Mouse (Mus musculus) lung, embryonic 15.5 days (tissue): ENCODE data around the gene Tfip11. TPM values are rescaled to one million over a fixed set of nuclear protein-coding genes. Genes with fewer than 3 reads are reported as not detected.
A peak's percentile ranks its signal among the peaks of the same experiment; 100 is the strongest.

Experiments used
- ATAC-seq: fragments of 200-750 bp; cut with Nextera tagmentation; 2 replicates; pipeline ENCODE4 v1.8.0; 2017; ENCODE audit warnings: moderate number of reproducible peaks, borderline replicate concordance; ENCODE audit not compliant: low FRiP score, low TSS enrichment; ENCODE audit errors: extremely low read depth
- H3K27ac ChIP-seq: fragments of 300-500 bp; sonication (generic); 2 replicates; pipeline ENCODE4 v1.5.1; 2015; ENCODE audit warnings: moderate library complexity, mild to moderate bottlenecking, inconsistent platforms
- H3K27me3 ChIP-seq: fragments of 300-500 bp; sonication (generic); 2 replicates; pipeline ENCODE4 v1.6.1; 2015; ENCODE audit warnings: inconsistent platforms
- H3K36me3 ChIP-seq: fragments of 300-500 bp; sonication (generic); 2 replicates; pipeline ENCODE4 v1.6.1; 2015; ENCODE audit warnings: inconsistent platforms
- H3K4me1 ChIP-seq: fragments of 300-500 bp; sonication (generic); 2 replicates; pipeline ENCODE4 v1.6.1; 2015; ENCODE audit warnings: inconsistent platforms
- H3K4me2 ChIP-seq: fragments of 300-500 bp; sonication (generic); 2 replicates; pipeline ENCODE4 v1.6.1; 2015; ENCODE audit warnings: inconsistent platforms, mild to moderate bottlenecking, moderate library complexity
- H3K4me3 ChIP-seq: fragments of 300-500 bp; sonication (generic); 2 replicates; pipeline ENCODE4 v1.5.1; 2015; ENCODE audit warnings: mild to moderate bottlenecking, inconsistent platforms
- H3K9ac ChIP-seq: fragments of 300-500 bp; sonication (generic); 2 replicates; pipeline ENCODE4 v1.6.1; 2015; ENCODE audit warnings: inconsistent platforms
- H3K9me3 ChIP-seq: fragments of 300-500 bp; sonication (generic); 2 replicates; pipeline ENCODE4 v1.6.1; 2016; ENCODE audit warnings: inconsistent platforms
- WGBS: fragments of 180-500 bp; shearing (Covaris S2); methylation state at CpG from one replicate; pipeline ENCODE4 v1.1.7; 2015; 5-methylcytosine and 5-hydroxymethylcytosine counted together
- polyA plus RNA-seq: library from polyadenylated mRNA; unstranded; fragments of >200 nt; fragmentation: Nextera tagmentation; extraction: Ambion mirVana; gene quantifications from 2 replicates; pipeline ENCODE4 v1.2.1, GENCODE M21; 2015

Gene Tfip11
- polyA plus RNA-seq, 1 experiment from 2014 or later, result 30.4 TPM

- Histone ChIP-seq H3K9ac (peak overlapping the region; percentile 83), H3K27me3 (no peaks in the 10 kb centered on the region), H3K4me2 (peak overlapping the region; percentile 72), H3K4me1 (peaks cover 24% of the 10 kb centered on the region), H3K9me3 (no peaks in the 10 kb centered on the region), H3K36me3 (peaks cover 36% of the 10 kb centered on the region), H3K4me3 (peak overlapping the region; percentile 95), H3K27ac (peak overlapping the region; percentile 82; the same call in 1 of the 2 replicates)
- WGBS, result 1% methylated on average over 33 of the region's 33 CpGs
- ATAC-seq, result peak; percentile 33; the same call in 1 of the 2 replicates
These were observed 370 bp downstream of the Tfip11 start for GRCm38 (mm10) chr5:112326446-112327009.

- H3K4me2 ChIP-seq, result no peak overlapping the region
- ATAC-seq, result no peak
- H3K4me3 ChIP-seq, result no peak overlapping the region
- H3K4me1 ChIP-seq, result peaks cover 24% of the 10 kb centered on the region
- H3K27me3 ChIP-seq, result no peaks in the 10 kb centered on the region
- peaks cover 49% of the 10 kb centered on the region for H3K36me3 ChIP-seq
- WGBS, result 92% methylated on average over 15 of the region's 15 CpGs
- no peak overlapping the region for H3K9ac ChIP-seq
- H3K9me3 ChIP-seq, result no peaks in the 10 kb centered on the region
- H3K27ac ChIP-seq, result no peak overlapping the region
These were observed 1.7 kb downstream of the Tfip11 start for GRCm38 (mm10) chr5:112327854-112328253.

GRCm38 (mm10) chr5:112329805-112330564, 3.8 kb downstream of the Tfip11 start:
- H3K9ac ChIP-seq, result no peak overlapping the region
- peaks cover 18% of the 10 kb centered on the region for H3K4me1 ChIP-seq
- 89% methylated on average over 14 of the region's 14 CpGs for WGBS
- H3K27ac ChIP-seq, result no peak overlapping the region
- no peaks in the 10 kb centered on the region for H3K9me3 ChIP-seq
- H3K27me3 ChIP-seq, result no peaks in the 10 kb centered on the region
- H3K4me3 ChIP-seq, result no peak overlapping the region
- no peak for ATAC-seq
- peaks cover 71% of the 10 kb centered on the region for H3K36me3 ChIP-seq
- H3K4me2 ChIP-seq, result no peak overlapping the region

- no peaks in the 10 kb centered on the region for H3K27me3 ChIP-seq
- H3K36me3 ChIP-seq, result peaks cover 89% of the 10 kb centered on the region
- 11% methylated on average over 2 of the region's 2 CpGs for WGBS
- no peak overlapping the region for H3K4me3 ChIP-seq
- H3K4me2 ChIP-seq, result no peak overlapping the region
- no peak overlapping the region for H3K9ac ChIP-seq
- no peaks in the 10 kb centered on the region for H3K9me3 ChIP-seq
- H3K27ac ChIP-seq, result no peak overlapping the region
- H3K4me1 ChIP-seq, result no peaks in the 10 kb centered on the region
- ATAC-seq, result no peak
These were observed 9.3 kb downstream of the Tfip11 start for GRCm38 (mm10) chr5:112335473-112335872.

- Histone ChIP-seq H3K9me3 (no peaks in the 10 kb centered on the region), H3K27ac (no peak overlapping the region), H3K9ac (no peak overlapping the region), H3K4me1 (peaks cover 7% of the 10 kb centered on the region), H3K36me3 (peaks cover 74% of the 10 kb centered on the region), H3K4me2 (no peak overlapping the region), H3K27me3 (no peaks in the 10 kb centered on the region), H3K4me3 (no peak overlapping the region)
- 93% methylated on average over 22 of the region's 22 CpGs for WGBS
- ATAC-seq, result no peak
These were observed 10.8 kb downstream of the Tfip11 start for GRCm38 (mm10) chr5:112337004-112337403.

- Histone ChIP-seq H3K27me3 (no peaks in the 10 kb centered on the region), H3K9me3 (no peaks in the 10 kb centered on the region), H3K4me1 (peaks cover 16% of the 10 kb centered on the region), H3K4me3 (no peak overlapping the region), H3K4me2 (no peak overlapping the region), H3K9ac (no peak overlapping the region), H3K27ac (no peak overlapping the region), H3K36me3 (peaks cover 52% of the 10 kb centered on the region)
- WGBS, result 67% methylated on average over 7 of the region's 7 CpGs
- no peak for ATAC-seq
These were observed 13.1 kb downstream of the Tfip11 start for GRCm38 (mm10) chr5:112339215-112339614.

GRCm38 (mm10) chr5:112342463-112343204, 16.5 kb downstream of the Tfip11 start, which contains the start of the genes Srrd and Hps4:
Gene Srrd (minus strand): TSS chr5:112343040.
Gene Hps4 (plus strand): TSS chr5:112343083.
- Histone ChIP-seq H3K9me3 (no peaks in the 10 kb centered on the region), H3K27me3 (no peaks in the 10 kb centered on the region), H3K4me2 (peak within 1 kb of the TSS; percentile 83), H3K36me3 (peaks cover 18% of the 10 kb centered on the region), H3K27ac (peak within 1 kb of the TSS; percentile 49), H3K4me1 (peaks cover 20% of the 10 kb centered on the region), H3K9ac (peak within 1 kb of the TSS; percentile 81), H3K4me3 (peak within 1 kb of the TSS; percentile 99)
- ATAC-seq, result peak; percentile 85
- 1% methylated on average over 59 of the region's 64 CpGs for WGBS

- peak overlapping the region; percentile 83 for H3K4me2 ChIP-seq
- H3K9ac ChIP-seq, result peak overlapping the region; percentile 81
- H3K36me3 ChIP-seq, result peaks cover 12% of the 10 kb centered on the region
- WGBS, result under 1% methylated on average over 24 of the region's 24 CpGs
- peak; percentile 69; the same call in 1 of the 2 replicates for ATAC-seq
- H3K4me1 ChIP-seq, result peaks cover 20% of the 10 kb centered on the region
- no peaks in the 10 kb centered on the region for H3K9me3 ChIP-seq
- H3K27ac ChIP-seq, result peak overlapping the region; percentile 41; the same call in 1 of the 2 replicates
- H3K4me3 ChIP-seq, result peak overlapping the region; percentile 99
- no peaks in the 10 kb centered on the region for H3K27me3 ChIP-seq
These were observed 17.0 kb downstream of the Tfip11 start for GRCm38 (mm10) chr5:112343205-112343595.

GRCm38 (mm10) chr5:112344092-112344960, 18.2 kb downstream of the Tfip11 start:
- no peak for ATAC-seq
- Histone ChIP-seq H3K27me3 (no peaks in the 10 kb centered on the region), H3K9ac (no peak overlapping the region), H3K4me1 (peaks cover 20% of the 10 kb centered on the region), H3K36me3 (peaks cover 5% of the 10 kb centered on the region; the same call in 1 of the 2 replicates), H3K4me3 (peak overlapping the region; percentile 99; the same call in 1 of the 2 replicates), H3K4me2 (peak overlapping the region; percentile 83; the same call in 1 of the 2 replicates), H3K9me3 (no peaks in the 10 kb centered on the region), H3K27ac (no peak overlapping the region)
- WGBS, result 69% methylated on average over 6 of the region's 6 CpGs

- H3K27ac ChIP-seq, result no peak overlapping the region
These were observed 20.2 kb downstream of the Tfip11 start for GRCm38 (mm10) chr5:112346211-112346965.

More at GRCm38 (mm10) chr5:112346211-112346965, 20.2 kb downstream of the Tfip11 start:
- H3K27me3 ChIP-seq, result no peaks in the 10 kb centered on the region
- no peaks in the 10 kb centered on the region for H3K9me3 ChIP-seq
- H3K4me2 ChIP-seq, result no peak overlapping the region
- 82% methylated on average over 16 of the region's 16 CpGs for WGBS
- H3K4me1 ChIP-seq, result peaks cover 19% of the 10 kb centered on the region
- H3K36me3 ChIP-seq, result peaks cover 15% of the 10 kb centered on the region
- no peak overlapping the region for H3K9ac ChIP-seq
- no peak overlapping the region for H3K4me3 ChIP-seq
- no peak for ATAC-seq
